Mouse (Mus musculus) liver, adult 2 months (tissue): ENCODE data around the gene Ykt6.
"Not testable (repeated sequence)": the region's sequence is repeated elsewhere in the genome, so short reads cannot be mapped to it uniquely, and the experiment has no call there.

ENCODE experiments used
- CTCF ChIP-seq: fragments of 200-500 bp; IDR thresholded peaks from 2 replicates; pipeline ENCODE4 v1.5.1; 2011; ENCODE audit warnings: low read depth, low read length, control low read depth
- POLR2A ChIP-seq: fragments of 200-500 bp; IDR thresholded peaks from 2 replicates; pipeline ENCODE4 v1.6.1; 2011; ENCODE audit warnings: low read length, control low read depth; ENCODE audit not compliant: insufficient read depth; ENCODE audit errors: extremely low read depth

- TF ChIP-seq CTCF, result not testable (repeated sequence)
- TF ChIP-seq POLR2A, result 0 out of 2 replicates have a peak, but pooled peaks have one; percentile 36
Measured at GRCm38 (mm10) chr11:6007010-6007778, 51.7 kb downstream of the Ykt6 start.
